In the genomic region with DNA sequence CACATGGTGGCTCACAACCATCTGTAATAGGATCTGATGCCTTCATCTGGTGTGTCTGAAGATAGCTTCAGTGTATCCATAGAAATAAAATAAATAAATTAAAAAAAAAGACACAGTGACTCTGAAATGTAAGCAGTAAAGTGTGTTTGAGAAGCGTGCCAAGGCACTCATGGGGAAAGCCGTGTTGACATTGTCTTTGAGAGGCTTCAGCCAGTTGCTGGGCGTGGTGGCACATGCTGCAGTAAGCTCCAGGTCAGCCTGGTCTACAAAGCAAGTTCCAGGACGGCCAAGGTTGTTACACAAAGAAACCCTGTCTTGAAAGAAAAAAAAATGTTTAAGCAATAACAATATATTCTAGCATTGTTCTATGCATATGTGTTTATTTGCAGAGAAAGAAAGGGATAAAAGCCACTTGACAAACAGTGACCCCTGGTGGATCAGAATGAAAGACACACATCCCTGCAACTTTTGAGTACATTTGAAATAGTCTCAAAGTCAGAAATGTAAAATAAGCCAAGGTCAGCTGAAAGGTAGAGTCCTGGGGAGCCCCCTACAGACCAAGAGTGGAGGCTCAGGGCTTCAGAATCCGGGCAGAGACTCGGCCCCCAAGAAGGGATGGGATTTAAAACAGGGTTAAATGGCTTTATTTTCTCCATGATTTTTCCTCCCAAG, we compare ENCODE assay signal across 1 mouse cellular context.
TF ChIP-seq lines count a peak whose summit lies in the region.

No protein-coding gene starts in this region.

TF ChIP-seq in MEL, 35 proteins besides CTCF, POLR2A, EP300 and RAD21:
- TF ChIP-seq ZNF384 (IDR thresholded peaks at IDR 0.05; ENCODE audit: low read depth, low read length) (no peak), MAZ (IDR thresholded peaks at IDR 0.05; ENCODE audit: low read depth, low read length) (no peak), TBP (IDR thresholded peaks at IDR 0.05; ENCODE audit: low read depth, low read length) (0 out of 2 replicates have a peak, but pooled peaks have one; percentile 34), BHLHE40 (IDR thresholded peaks at IDR 0.05; ENCODE audit: borderline replicate concordance, low read depth, low read length) (no peak), JUND (IDR thresholded peaks at IDR 0.05; ENCODE audit: low read depth, low read length) (no peak), MAX (IDR thresholded peaks at IDR 0.05; ENCODE audit: low read length) (no peak), SIN3A (IDR thresholded peaks at IDR 0.05; ENCODE audit: low read length) (no peak), E2F4 (IDR thresholded peaks at IDR 0.05; ENCODE audit: borderline replicate concordance, low read depth, low read length) (no peak), TCF12 (IDR thresholded peaks at IDR 0.05; ENCODE audit: low read depth, low read length) (no peak), MAFK (IDR thresholded peaks at IDR 0.05; ENCODE audit: borderline replicate concordance, low read depth, low read length) (no peak), MEF2A (IDR thresholded peaks at IDR 0.05; ENCODE audit: extremely low read depth, insufficient replicate concordance, low read depth, low read length, poor library complexity, severe bottlenecking) (no peak), NRF1 (IDR thresholded peaks at IDR 0.05; ENCODE audit: insufficient read depth, low read depth, low read length, poor library complexity, severe bottlenecking) (no peak), SMC3 (IDR thresholded peaks at IDR 0.05; ENCODE audit: low read depth, low read length) (peak; percentile 50), MYC (IDR thresholded peaks at IDR 0.05; ENCODE audit: low read depth, low read length) (no peak), ZMIZ1 (IDR thresholded peaks at IDR 0.05; ENCODE audit: low read depth, low read length) (no peak), ZC3H11A (IDR thresholded peaks at IDR 0.05; ENCODE audit: low read depth, low read length) (0 out of 2 replicates have a peak, but pooled peaks have one; percentile 39), TAL1 (IDR thresholded peaks at IDR 0.05; ENCODE audit: low read length) (no peak)
